Comparison of ENCODE assay signal across 15 mouse cellular contexts in the genomic region with DNA sequence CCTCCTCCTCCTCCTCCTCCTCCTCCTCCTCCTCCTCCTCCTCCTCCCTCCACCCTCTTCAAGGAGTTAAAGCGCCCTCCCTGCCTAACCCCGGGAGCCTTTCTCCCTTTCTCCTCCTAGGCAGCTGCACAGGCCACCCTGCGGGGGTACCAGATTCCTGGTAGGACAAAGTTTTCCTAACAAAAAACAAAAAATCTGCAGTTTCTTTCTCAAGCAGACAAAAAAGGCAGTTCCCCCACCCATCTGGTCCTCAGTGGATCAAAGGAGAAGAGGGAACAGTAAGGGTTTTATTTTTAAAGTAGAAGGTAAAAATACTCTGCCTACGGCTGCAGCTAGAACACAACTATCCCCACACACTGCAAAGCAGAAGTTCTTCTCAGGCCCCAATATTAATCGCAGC.
DNase-seq lines count a peak whose midpoint lies in the region; ATAC-seq and TF ChIP-seq lines count a peak whose summit lies in the region.
"Had no signal": no experiment of that assay in that cellular context is flagged by ENCODE, and none has a peak within 500 bp of the region (broad histone marks: within the 10 kb centered on the region; RNA-seq: fewer than 3 reads in every experiment).

No protein-coding gene starts in this region.

- H3K27ac ChIP-seq in forebrain, embryonic 12.5 days, result no peak overlapping the region
- no peak overlapping the region; the same call in 1 of the 2 replicates for H3K27ac ChIP-seq in forebrain, embryonic 10.5 days
- no peak overlapping the region for H3K27ac ChIP-seq in midbrain, embryonic 12.5 days (replicated peaks)
- peak overlapping the region; percentile 93 for H3K27ac ChIP-seq in olfactory bulb, adult 2 months (ENCODE audit: insufficient read depth, low read depth, low read length)
- H3K27ac ChIP-seq: intestine, embryonic 15.5 days; liver, embryonic 12.5 days; lung, embryonic 15.5 days; stomach, embryonic 15.5 days had no signal

- no peak for DNase-seq in forebrain, embryonic 10.5 days (ENCODE audit: extremely low spot score, low spot score)
- peak; percentile 52 for DNase-seq in right cerebral cortex, adult 18-20 months
- DNase-seq in right cerebral cortex, adult 2 months (ENCODE audit: low spot score in 2 of 2), result no peak
- DNase-seq in adrenal gland, adult 18-20 months (ENCODE audit: low spot score in 2 of 2), result no peak
- no peak for DNase-seq in testis, postnatal 10 days (ENCODE audit: low spot score)
- DNase-seq: adrenal gland, postnatal 14 days; spleen, adult 18-20 months had no signal

- no peaks in the 10 kb centered on the region for H3K27me3 ChIP-seq in forebrain, embryonic 12.5 days
- 0 out of 2 replicates have a peak, but pooled peaks cover 3% of the 10 kb centered on the region for H3K27me3 ChIP-seq in forebrain, embryonic 10.5 days (ENCODE audit: poor library complexity, severe bottlenecking)
- H3K27me3 ChIP-seq in midbrain, embryonic 12.5 days, result peaks cover 3% of the 10 kb centered on the region; the same call in 1 of the 2 replicates
- H3K27me3 ChIP-seq: intestine, embryonic 15.5 days; liver, embryonic 12.5 days; lung, embryonic 15.5 days; stomach, embryonic 15.5 days had no signal

- H3K9ac ChIP-seq in forebrain, embryonic 12.5 days, result no peak overlapping the region
- H3K9ac ChIP-seq in midbrain, embryonic 12.5 days (replicated peaks), result no peak overlapping the region
- H3K9ac ChIP-seq: heart, embryonic 12.5 days; intestine, embryonic 15.5 days; liver, embryonic 12.5 days; lung, embryonic 15.5 days; stomach, embryonic 15.5 days had no signal

- H3K9me3 ChIP-seq in forebrain, embryonic 12.5 days, result no peaks in the 10 kb centered on the region
- no peaks in the 10 kb centered on the region for H3K9me3 ChIP-seq in forebrain, embryonic 10.5 days
- no peaks in the 10 kb centered on the region for H3K9me3 ChIP-seq in midbrain, embryonic 12.5 days
- H3K9me3 ChIP-seq: heart, embryonic 12.5 days; intestine, embryonic 15.5 days; liver, embryonic 12.5 days; lung, embryonic 15.5 days; stomach, embryonic 15.5 days had no signal

- ATAC-seq in forebrain, embryonic 12.5 days (ENCODE audit: low FRiP score), result no peak
- no peak for ATAC-seq in midbrain, embryonic 12.5 days (ENCODE audit: low FRiP score, low read depth)
- ATAC-seq: intestine, embryonic 15.5 days; liver, embryonic 12.5 days had no signal

- H3K36me3 ChIP-seq in forebrain, embryonic 12.5 days (replicated peaks), result no peaks in the 10 kb centered on the region
- no peaks in the 10 kb centered on the region for H3K36me3 ChIP-seq in forebrain, embryonic 10.5 days (replicated peaks)
- no peaks in the 10 kb centered on the region for H3K36me3 ChIP-seq in midbrain, embryonic 12.5 days
- H3K36me3 ChIP-seq: heart, embryonic 12.5 days; intestine, embryonic 15.5 days; liver, embryonic 12.5 days; lung, embryonic 15.5 days; stomach, embryonic 15.5 days had no signal

- WGBS in forebrain, embryonic 12.5 days, result 20% methylated on average over 5 of the region's 5 CpGs
- 19% methylated on average over 4 of the region's 5 CpGs for WGBS in forebrain, embryonic 10.5 days
- 21% methylated on average over 4 of the region's 5 CpGs for WGBS in midbrain, embryonic 12.5 days
- WGBS in olfactory bulb, adult 2 months, result 23% methylated on average over 5 of the region's 5 CpGs

- TF ChIP-seq CTCF in olfactory bulb, adult 2 months (IDR thresholded peaks at IDR 0.05; ENCODE audit: insufficient read depth, low read depth, low read length), result no peak

- no peak for TF ChIP-seq POLR2A in olfactory bulb, adult 2 months (IDR thresholded peaks at IDR 0.05; ENCODE audit: insufficient read depth, low read depth, low read length)

- 0 out of 2 replicates have a peak overlapping the region, but pooled peaks have one; percentile 52 for H3K4me2 ChIP-seq in forebrain, embryonic 12.5 days
- H3K4me2 ChIP-seq in midbrain, embryonic 12.5 days (replicated peaks), result peak overlapping the region; percentile 53; the same call in 1 of the 2 replicates
- H3K4me2 ChIP-seq: heart, embryonic 12.5 days; intestine, embryonic 15.5 days; liver, embryonic 12.5 days; lung, embryonic 15.5 days; stomach, embryonic 15.5 days had no signal

- H3K4me1 ChIP-seq in forebrain, embryonic 12.5 days, result peaks cover 27% of the 10 kb centered on the region
- peaks cover 36% of the 10 kb centered on the region for H3K4me1 ChIP-seq in forebrain, embryonic 10.5 days
- H3K4me1 ChIP-seq in midbrain, embryonic 12.5 days, result peaks cover 25% of the 10 kb centered on the region
- peaks cover 33% of the 10 kb centered on the region for H3K4me1 ChIP-seq in olfactory bulb, adult 2 months (ENCODE audit: control insufficient read depth, insufficient read depth, low read length)

- no peak overlapping the region for H3K4me3 ChIP-seq in forebrain, embryonic 12.5 days (replicated peaks)
- H3K4me3 ChIP-seq in forebrain, embryonic 10.5 days, result no peak overlapping the region
- H3K4me3 ChIP-seq in midbrain, embryonic 12.5 days, result no peak overlapping the region
- H3K4me3 ChIP-seq in olfactory bulb, adult 2 months (ENCODE audit: insufficient read depth, low read depth, low read length), result peak overlapping the region; percentile 62
- H3K4me3 ChIP-seq: heart, embryonic 12.5 days; intestine, embryonic 15.5 days; liver, embryonic 12.5 days; lung, embryonic 15.5 days; stomach, embryonic 15.5 days had no signal
